Mouse (Mus musculus): Measurements from ENCODE around the gene Sox30. TPM values are rescaled to one million over a fixed set of nuclear protein-coding genes. Genes with fewer than 3 reads are reported as not detected.
"Not testable (repeated sequence)": the region's sequence is repeated elsewhere in the genome, so short reads cannot be mapped to it uniquely, and the experiment has no call there.

Sox30 gene
- polyA plus RNA-seq, 1 experiment from 2014 or later, result not detected

DNA sequence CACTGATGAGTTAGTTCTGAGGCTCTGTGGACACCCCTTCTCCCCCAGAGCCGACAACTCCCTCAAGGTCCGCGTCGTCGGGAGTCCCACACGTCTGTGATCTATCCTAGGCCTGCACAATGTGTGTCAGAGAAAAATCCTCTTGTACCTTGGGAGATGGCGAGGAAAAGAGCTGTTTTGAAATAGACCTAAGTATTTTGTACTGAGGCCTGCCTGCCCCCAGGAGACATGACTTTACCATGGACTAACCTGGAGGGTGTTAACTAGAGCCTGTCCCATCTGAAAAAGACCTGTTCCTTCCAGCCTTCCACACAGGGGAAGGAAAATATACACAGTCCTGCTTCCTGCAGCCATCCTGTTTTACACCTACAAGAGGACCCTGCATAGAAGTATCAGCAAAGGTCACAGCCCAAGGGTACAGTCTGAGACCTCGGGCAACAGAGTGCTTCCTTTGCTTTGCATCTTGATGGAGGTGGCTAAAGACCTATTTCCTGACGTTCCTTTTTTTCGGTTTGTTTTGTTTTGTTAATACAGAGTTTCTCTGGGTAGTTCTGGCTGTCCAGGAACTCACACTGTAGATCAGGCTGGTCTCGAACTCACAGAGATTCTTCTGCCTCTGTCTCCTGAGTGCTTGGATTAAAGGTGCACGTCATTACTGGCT lies 61.6 kb downstream of the Sox30 start:
- Histone ChIP-seq H3K36me3 (ENCODE audit: control insufficient read depth, insufficient read depth, low read length) (no peaks in the 10 kb centered on the region), H3K9ac (ENCODE audit: low read depth, low read length) (no peak overlapping the region), H3K9me3 (ENCODE audit: control insufficient read depth, low read length) (no peaks in the 10 kb centered on the region), H3K27ac (ENCODE audit: low read depth, low read length) (no peak overlapping the region), H3K4me1 (ENCODE audit: control insufficient read depth, insufficient read depth, low read depth, low read length) (no peaks in the 10 kb centered on the region), H3K27me3 (replicated peaks; ENCODE audit: control insufficient read depth, insufficient read depth, low read length) (no peaks in the 10 kb centered on the region), H3K4me3 (ENCODE audit: low read length) (no peak overlapping the region), H3K4me2 (ENCODE audit: low read length) (no peak overlapping the region)
- no peak for ATAC-seq
- WGBS, result 85% methylated on average over 12 of the region's 12 CpGs

DNA sequence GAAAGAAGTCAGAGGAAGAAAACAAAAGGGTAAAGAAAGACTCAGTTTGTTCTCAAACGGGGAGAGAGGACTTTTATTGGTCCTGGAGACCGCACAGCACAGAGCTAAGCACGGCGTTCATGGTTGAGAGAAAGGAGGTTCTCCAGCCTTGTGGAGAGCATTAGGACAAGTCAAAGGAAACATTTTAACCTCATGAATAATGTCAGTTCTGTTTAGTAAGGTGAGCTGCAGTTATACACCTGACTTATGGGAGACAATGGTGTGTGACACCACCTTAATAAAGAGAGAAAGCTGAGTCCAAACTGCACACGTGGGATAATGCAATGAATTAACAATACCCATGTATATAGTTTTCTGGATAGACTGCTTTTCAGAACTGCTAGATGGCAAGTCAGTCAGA lies 64.7 kb downstream of the Sox30 start:
- ATAC-seq, result no peak

DNA sequence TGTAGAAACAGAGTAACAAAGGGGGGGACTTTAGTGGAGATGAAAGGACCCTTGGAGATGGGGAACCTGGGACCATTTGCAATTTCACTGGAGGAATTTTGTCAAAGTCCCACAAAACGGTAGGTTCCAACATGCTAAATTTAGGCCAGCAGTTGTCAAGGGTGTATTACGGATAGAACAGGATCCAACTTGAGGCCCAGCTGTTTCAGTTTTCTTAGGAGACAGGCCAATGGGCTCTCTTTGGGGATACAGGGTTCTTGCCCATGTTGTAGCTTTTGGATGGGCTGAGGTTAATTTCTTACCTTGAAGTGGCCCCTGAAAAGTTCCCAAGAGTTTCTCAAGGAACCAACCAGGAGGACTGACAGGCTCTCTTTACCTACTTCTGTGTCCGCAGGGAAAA lies 67.2 kb downstream of the Sox30 start:
- Histone ChIP-seq H3K36me3 (ENCODE audit: control insufficient read depth, insufficient read depth, low read length) (no peaks in the 10 kb centered on the region), H3K9ac (ENCODE audit: low read depth, low read length) (no peak overlapping the region), H3K9me3 (ENCODE audit: control insufficient read depth, low read length) (no peaks in the 10 kb centered on the region), H3K4me3 (ENCODE audit: low read length) (no peak overlapping the region), H3K4me1 (ENCODE audit: control insufficient read depth, insufficient read depth, low read depth, low read length) (no peaks in the 10 kb centered on the region), H3K4me2 (ENCODE audit: low read length) (no peak overlapping the region), H3K27me3 (replicated peaks; ENCODE audit: control insufficient read depth, insufficient read depth, low read length) (no peaks in the 10 kb centered on the region), H3K27ac (ENCODE audit: low read depth, low read length) (no peak overlapping the region)
- no peak for ATAC-seq
- 88% methylated on average over 3 of the region's 3 CpGs for WGBS

More for the DNA sequence above, 64.7 kb downstream of the Sox30 start:
- H3K9me3 ChIP-seq (ENCODE audit: control insufficient read depth, low read length), result no peaks in the 10 kb centered on the region
- no peak overlapping the region for H3K9ac ChIP-seq (ENCODE audit: low read depth, low read length)
- 93% methylated on average over 5 of the region's 5 CpGs for WGBS
- no peak overlapping the region for H3K4me3 ChIP-seq (ENCODE audit: low read length)
- H3K4me2 ChIP-seq (ENCODE audit: low read length), result no peak overlapping the region
- H3K27me3 ChIP-seq (replicated peaks; ENCODE audit: control insufficient read depth, insufficient read depth, low read length), result no peaks in the 10 kb centered on the region
- no peaks in the 10 kb centered on the region for H3K4me1 ChIP-seq (ENCODE audit: control insufficient read depth, insufficient read depth, low read depth, low read length)
- H3K36me3 ChIP-seq (ENCODE audit: control insufficient read depth, insufficient read depth, low read length), result no peaks in the 10 kb centered on the region
- H3K27ac ChIP-seq (ENCODE audit: low read depth, low read length), result no peak overlapping the region

DNA sequence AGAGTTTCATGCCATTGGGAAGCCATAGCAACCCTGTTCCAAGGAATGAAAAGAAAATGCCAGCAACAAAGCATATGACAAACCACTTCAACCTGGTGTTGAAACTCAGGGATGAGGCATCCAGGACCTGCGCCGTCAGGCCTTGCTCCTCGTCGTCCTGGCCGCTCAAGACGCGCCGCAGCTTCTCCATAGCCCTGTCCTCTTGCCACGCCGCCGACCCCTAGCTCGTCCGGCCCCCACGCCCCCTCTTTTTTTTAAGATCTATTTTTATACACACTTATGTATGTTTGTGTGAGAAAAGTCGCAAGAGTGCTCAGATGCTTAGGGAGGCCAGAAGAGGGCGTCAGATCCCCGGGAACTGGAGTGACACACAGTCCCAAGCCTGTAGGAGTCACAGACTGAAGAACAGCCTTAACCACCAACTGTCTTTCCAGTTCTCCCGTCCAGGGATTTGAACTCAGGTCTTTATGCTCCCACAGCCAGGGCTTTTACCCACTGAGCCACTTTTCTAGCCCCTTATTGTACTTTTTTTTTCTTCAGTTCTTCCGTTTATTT lies 72.1 kb downstream of the Sox30 start, which contains the start of gene Gm12166:
Gene Gm12166 (minus strand): TSS at position 217 of the 555 bp plus-strand sequence.
- H3K36me3 ChIP-seq (ENCODE audit: control insufficient read depth, insufficient read depth, low read length); H3K4me1 ChIP-seq (ENCODE audit: control insufficient read depth, insufficient read depth, low read depth, low read length); ATAC-seq; H3K27ac ChIP-seq (ENCODE audit: low read depth, low read length); H3K27me3 ChIP-seq (replicated peaks; ENCODE audit: control insufficient read depth, insufficient read depth, low read length); H3K9me3 ChIP-seq (ENCODE audit: control insufficient read depth, low read length); H3K4me3 ChIP-seq (ENCODE audit: low read length); H3K9ac ChIP-seq (ENCODE audit: low read depth, low read length): not testable (repeated sequence)
- peak within 1 kb of the TSS; percentile 28; the same call in 1 of the 2 replicates for H3K4me2 ChIP-seq (ENCODE audit: low read length)
- WGBS, result 19% methylated on average over 19 of the region's 19 CpGs

DNA sequence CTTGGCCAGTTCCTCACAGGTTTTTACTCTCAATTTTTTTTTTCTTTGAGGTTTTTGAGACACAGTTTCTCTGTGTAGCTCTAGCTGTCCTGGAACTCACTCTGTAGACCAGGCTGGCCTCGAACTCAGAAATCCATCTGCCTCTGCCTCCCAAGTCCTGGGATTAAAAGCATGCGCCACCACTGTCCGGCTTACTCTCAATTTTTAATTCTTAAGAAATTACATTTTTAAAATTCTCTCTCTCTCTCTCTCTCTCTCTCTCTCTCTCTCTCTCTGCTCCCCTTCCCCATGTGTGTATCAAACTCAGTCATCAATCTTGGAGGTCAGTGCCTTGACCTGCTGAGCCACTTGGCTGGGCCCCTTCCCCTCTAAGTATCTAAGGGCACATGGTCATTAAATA lies 73.3 kb downstream of the Sox30 start:
- ATAC-seq; H3K9me3 ChIP-seq (ENCODE audit: control insufficient read depth, low read length); H3K9ac ChIP-seq (ENCODE audit: low read depth, low read length); H3K4me1 ChIP-seq (ENCODE audit: control insufficient read depth, insufficient read depth, low read depth, low read length); H3K27ac ChIP-seq (ENCODE audit: low read depth, low read length); H3K4me3 ChIP-seq (ENCODE audit: low read length); H3K27me3 ChIP-seq (replicated peaks; ENCODE audit: control insufficient read depth, insufficient read depth, low read length); H3K36me3 ChIP-seq (ENCODE audit: control insufficient read depth, insufficient read depth, low read length); H3K4me2 ChIP-seq (ENCODE audit: low read length): not testable (repeated sequence)
- 99% methylated on average over 3 of the region's 3 CpGs for WGBS

DNA sequence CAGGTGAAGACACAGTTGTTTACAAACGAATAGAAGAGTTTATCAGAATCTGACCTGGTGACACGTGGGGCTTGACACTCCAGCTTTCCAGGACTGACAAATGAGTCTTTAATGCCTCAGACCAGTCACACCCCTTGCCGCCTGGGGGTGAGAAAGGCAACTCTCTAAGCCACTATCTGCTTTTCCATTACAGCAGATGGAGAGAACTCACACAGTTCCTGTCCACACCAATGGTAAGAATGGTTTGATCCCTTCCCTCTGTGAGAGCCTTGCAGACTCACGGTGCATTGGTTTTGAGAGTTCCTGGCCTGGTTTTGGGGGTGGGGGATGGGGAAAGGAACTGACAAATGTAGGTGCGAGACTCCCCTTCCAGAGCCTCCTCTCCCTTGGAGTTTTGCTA lies 74.2 kb downstream of the Sox30 start:
- H3K36me3 ChIP-seq (ENCODE audit: control insufficient read depth, insufficient read depth, low read length), result no peaks in the 10 kb centered on the region
- 58% methylated on average over 5 of the region's 5 CpGs for WGBS

DNA sequence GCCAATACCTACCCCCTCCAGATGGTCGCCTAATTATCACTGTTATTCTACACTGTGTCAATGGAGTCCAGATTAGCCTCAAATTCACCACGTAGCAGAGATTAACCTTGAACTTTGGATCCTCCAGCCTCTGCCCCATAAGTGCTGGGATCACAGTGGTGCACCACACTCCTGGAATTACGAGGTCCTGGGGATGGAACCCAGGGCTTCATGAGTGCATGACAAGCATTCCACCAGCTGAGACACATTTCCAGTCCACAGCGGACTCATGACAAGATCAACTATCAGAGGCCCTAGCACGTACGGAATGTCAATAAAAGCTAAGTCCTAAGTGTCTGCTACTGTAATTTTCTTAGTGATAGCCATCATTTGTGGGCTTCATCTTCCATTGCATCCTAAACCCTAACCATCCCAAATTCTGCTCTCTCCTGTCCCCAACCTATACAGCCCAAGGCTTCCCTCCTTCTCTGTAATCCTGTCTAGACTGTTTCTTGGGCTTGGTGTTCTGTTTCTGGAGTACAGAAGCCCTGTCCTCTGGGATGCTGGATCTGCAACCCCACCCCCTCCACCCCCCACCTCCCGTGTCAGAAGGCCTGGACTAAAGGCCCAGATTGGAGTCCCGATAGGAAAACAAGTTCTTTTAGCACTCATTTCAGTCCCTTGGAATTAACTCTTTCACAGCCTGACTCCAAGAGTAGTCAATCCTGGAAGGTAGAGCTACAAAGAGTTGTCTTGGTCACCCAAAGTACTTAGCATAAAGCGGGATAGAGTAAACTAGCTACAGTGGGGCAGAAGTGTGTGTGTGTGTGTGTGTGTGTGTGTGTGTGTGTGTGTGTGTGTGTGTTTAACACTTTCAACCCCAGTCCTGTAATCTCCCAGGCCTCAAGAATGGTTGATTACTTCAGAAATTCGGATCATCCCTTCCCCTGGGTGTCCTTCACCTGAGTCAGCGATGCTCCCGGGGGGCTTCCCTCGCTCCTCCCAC lies 75.1 kb downstream of the Sox30 start:
- Histone ChIP-seq H3K27ac (ENCODE audit: low read depth, low read length) (peak overlapping the region; percentile 88), H3K36me3 (ENCODE audit: control insufficient read depth, insufficient read depth, low read length) (no peaks in the 10 kb centered on the region), H3K4me1 (ENCODE audit: control insufficient read depth, insufficient read depth, low read depth, low read length) (peaks cover 7% of the 10 kb centered on the region), H3K4me3 (ENCODE audit: low read length) (peak overlapping the region; percentile 74), H3K4me2 (ENCODE audit: low read length) (peak overlapping the region; percentile 84), H3K9ac (ENCODE audit: low read depth, low read length) (peak overlapping the region; percentile 91), H3K27me3 (replicated peaks; ENCODE audit: control insufficient read depth, insufficient read depth, low read length) (no peaks in the 10 kb centered on the region), H3K9me3 (ENCODE audit: control insufficient read depth, low read length) (no peaks in the 10 kb centered on the region)
- 27% methylated on average over 13 of the region's 13 CpGs for WGBS
- peak; percentile 47 for ATAC-seq

More for the DNA sequence above, 74.2 kb downstream of the Sox30 start:
- Histone ChIP-seq H3K4me2 (ENCODE audit: low read length) (no peak overlapping the region), H3K9ac (ENCODE audit: low read depth, low read length) (no peak overlapping the region), H3K4me1 (ENCODE audit: control insufficient read depth, insufficient read depth, low read depth, low read length) (peaks cover 7% of the 10 kb centered on the region), H3K4me3 (ENCODE audit: low read length) (no peak overlapping the region), H3K9me3 (ENCODE audit: control insufficient read depth, low read length) (no peaks in the 10 kb centered on the region), H3K27ac (ENCODE audit: low read depth, low read length) (no peak overlapping the region), H3K27me3 (replicated peaks; ENCODE audit: control insufficient read depth, insufficient read depth, low read length) (no peaks in the 10 kb centered on the region)
- ATAC-seq, result no peak

DNA sequence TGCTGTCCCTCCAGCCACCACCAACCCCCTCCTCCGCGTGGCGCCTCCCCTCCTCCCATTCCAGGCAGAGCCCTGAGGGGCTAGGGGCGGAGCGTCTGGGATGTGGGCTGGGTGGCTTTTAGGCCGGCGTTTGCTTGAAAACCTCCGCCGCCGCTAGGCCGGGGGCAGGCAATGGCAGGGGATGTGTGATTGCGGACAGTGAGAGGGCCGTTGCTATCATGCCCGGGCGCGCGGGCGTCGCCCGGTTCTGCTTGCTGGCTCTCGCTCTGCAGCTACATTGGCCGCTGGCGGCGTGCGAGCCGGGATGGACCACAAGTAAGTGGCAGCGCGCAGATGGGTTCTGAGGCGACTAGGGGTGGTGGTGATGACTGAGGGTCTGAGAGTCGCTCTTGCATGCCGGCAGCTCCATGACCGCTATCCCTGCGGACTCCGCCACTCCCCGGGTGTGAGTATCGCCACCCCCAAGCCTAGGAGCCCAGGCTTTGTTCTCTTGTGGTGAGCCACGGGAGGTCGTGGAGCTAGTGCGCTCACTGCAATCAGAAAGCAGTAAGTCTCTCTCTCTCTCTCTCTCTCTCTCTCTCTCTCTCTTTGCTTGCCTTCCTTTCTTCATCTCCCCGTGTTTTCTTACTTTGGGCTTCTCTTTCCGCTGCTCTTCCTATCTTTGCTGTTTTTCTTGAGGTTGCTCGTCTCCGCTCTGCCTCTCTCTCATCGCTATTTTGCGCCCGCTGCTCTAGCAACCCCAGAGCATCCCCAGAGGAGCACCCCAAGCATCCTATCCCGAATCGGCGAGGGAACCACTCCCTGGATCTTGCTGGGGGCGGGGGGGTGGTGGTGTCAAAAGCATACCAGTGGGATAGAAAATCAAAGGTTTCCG lies 76.0 kb downstream of the Sox30 start, which contains the start of gene Adam19:
Gene Adam19 (plus strand): TSS at position 97 of the 874 bp plus-strand sequence.
- peak within 1 kb of the TSS; percentile 84 for H3K4me2 ChIP-seq (ENCODE audit: low read length)
- ATAC-seq, result peak; percentile 91
- peak within 1 kb of the TSS; percentile 91 for H3K9ac ChIP-seq (ENCODE audit: low read depth, low read length)
- peak within 1 kb of the TSS; percentile 74 for H3K4me3 ChIP-seq (ENCODE audit: low read length)
- H3K27ac ChIP-seq (ENCODE audit: low read depth, low read length), result peak within 1 kb of the TSS; percentile 88
- under 1% methylated on average over 48 of the region's 51 CpGs for WGBS
- no peaks in the 10 kb centered on the region for H3K9me3 ChIP-seq (ENCODE audit: control insufficient read depth, low read length)
- H3K4me1 ChIP-seq (ENCODE audit: control insufficient read depth, insufficient read depth, low read depth, low read length), result peaks cover 7% of the 10 kb centered on the region
- no peaks in the 10 kb centered on the region for H3K36me3 ChIP-seq (ENCODE audit: control insufficient read depth, insufficient read depth, low read length)
- no peaks in the 10 kb centered on the region for H3K27me3 ChIP-seq (replicated peaks; ENCODE audit: control insufficient read depth, insufficient read depth, low read length)

Data from hindbrain, embryonic 16.5 days (tissue).